Mouse (Mus musculus) heart, postnatal 0 days (tissue): ENCODE measurements at regions not wholly inside any gene's neighbourhood (a gene's known extent, or its start where the extent isn't known, plus 50 kb on each side); places are given as distances from the start of the nearest gene placed in this dataset.

Experiments
- CTCF ChIP-seq: IDR thresholded peaks from 2 replicates; pipeline ENCODE4 v1.5.1; 2016; ENCODE audit warnings: antibody characterized with exemption, control low read depth, low read depth
- EP300 ChIP-seq: IDR thresholded peaks from 2 replicates; pipeline ENCODE4 v1.6.1; 2016; ENCODE audit warnings: antibody characterized with exemption, low read depth

- no peak for TF ChIP-seq CTCF
- no peak for TF ChIP-seq EP300
Observed at GRCm38 (mm10) chr8:10794367-10795189, 213.7 kb downstream of the Irs2 start.
